Mouse (Mus musculus) stomach, embryonic 16.5 days (tissue): ENCODE measurements around the gene Map3k13. TPM values are rescaled to one million over a fixed set of nuclear protein-coding genes. Genes with fewer than 3 reads are reported as not detected.

Experiments used
- ATAC-seq: fragments of 200-750 bp; cut with Nextera tagmentation; 2 replicates; pipeline ENCODE4 v1.8.0; 2017; ENCODE audit warnings: moderate number of reproducible peaks, moderate TSS enrichment; ENCODE audit not compliant: insufficient read depth, low FRiP score
- H3K27ac ChIP-seq: fragments of 300-500 bp; sonication (generic); 2 replicates; pipeline ENCODE4 v1.5.1; 2014; ENCODE audit warnings: low read length
- H3K27me3 ChIP-seq: fragments of 300-500 bp; sonication (generic); 2 replicates; pipeline ENCODE4 v1.6.1; 2014; ENCODE audit warnings: low read length, control low read depth, mixed read lengths; ENCODE audit not compliant: control insufficient read depth, insufficient read depth
- H3K36me3 ChIP-seq: fragments of 300-500 bp; sonication (generic); 2 replicates; pipeline ENCODE4 v1.6.1; 2014; ENCODE audit warnings: low read length; ENCODE audit not compliant: control insufficient read depth, insufficient read depth
- H3K4me1 ChIP-seq: fragments of 300-500 bp; sonication (generic); 2 replicates; pipeline ENCODE4 v1.6.1; 2014; ENCODE audit warnings: low read length, control low read depth, mixed read lengths; ENCODE audit not compliant: control insufficient read depth, insufficient read depth
- H3K4me2 ChIP-seq: fragments of 300-500 bp; sonication (generic); 2 replicates; pipeline ENCODE4 v1.6.1; 2014; ENCODE audit warnings: low read depth, low read length, mixed read lengths
- H3K4me3 ChIP-seq: fragments of 300-500 bp; sonication (generic); replicated peaks from 2 replicates; pipeline ENCODE4 v1.5.1; 2014; ENCODE audit warnings: mild to moderate bottlenecking, low read length
- H3K9ac ChIP-seq: fragments of 300-500 bp; sonication (generic); 2 replicates; pipeline ENCODE4 v1.6.1; 2014; ENCODE audit warnings: low read length
- H3K9me3 ChIP-seq: fragments of 300-500 bp; sonication (generic); replicated peaks from 2 replicates; pipeline ENCODE4 v1.6.1; 2016; ENCODE audit warnings: low read length, control low read depth; ENCODE audit not compliant: control insufficient read depth
- WGBS: fragments of 180-500 bp; shearing (Covaris S2); extraction: QIAGEN DNeasy Blood & Tissue Kit; methylation state at CpG from one replicate; pipeline ENCODE4 v1.1.7; 2014; 5-methylcytosine and 5-hydroxymethylcytosine counted together
- polyA plus RNA-seq: library from polyadenylated mRNA; unstranded; fragments of >200 nt; fragmentation: Nextera tagmentation; extraction: Ambion mirVana; gene quantifications from 2 replicates; pipeline ENCODE4 v1.2.1, GENCODE M21; 2015

Gene Map3k13
- polyA plus RNA-seq, 1 experiment from 2014 or later, result 1.2 TPM

- H3K9me3 ChIP-seq, result no peaks in the 10 kb centered on the region
- no peak for ATAC-seq
- 0 out of 2 replicates have a peak, but pooled peaks cover 3% of the 10 kb centered on the region for H3K4me1 ChIP-seq
- H3K4me2 ChIP-seq, result no peak overlapping the region
- no peak overlapping the region for H3K27ac ChIP-seq
- H3K27me3 ChIP-seq, result no peaks in the 10 kb centered on the region
- no peak overlapping the region for H3K9ac ChIP-seq
- no peaks in the 10 kb centered on the region for H3K36me3 ChIP-seq
- H3K4me3 ChIP-seq, result no peak overlapping the region
- 78% methylated on average over 3 of the region's 3 CpGs for whole genome bisulfite sequencing
Observed at GRCm38 (mm10) chr16:21867727-21868126, 73.6 kb downstream of the Map3k13 start.

DNA sequence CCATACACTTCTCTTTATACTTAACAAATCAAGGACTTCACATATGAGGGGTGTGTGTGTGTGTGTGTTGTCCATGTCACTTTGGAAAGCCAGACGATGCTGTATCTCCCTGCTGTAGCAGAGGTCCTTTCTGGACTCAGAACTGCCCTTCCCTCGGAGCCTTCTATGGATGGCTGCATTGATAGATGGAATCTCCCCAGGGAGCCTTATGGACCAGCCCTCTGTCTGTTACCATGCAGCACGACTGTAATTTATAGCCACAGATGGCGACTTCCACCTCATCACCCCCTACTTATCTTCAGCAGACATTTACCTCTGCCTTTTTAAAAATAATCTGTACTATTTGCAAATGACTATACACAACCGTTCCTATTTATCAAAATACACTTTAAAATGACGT is 74.5 kb downstream of the Map3k13 start:
- H3K4me1 ChIP-seq, result 0 out of 2 replicates have a peak, but pooled peaks cover 3% of the 10 kb centered on the region
- no peak overlapping the region for H3K9ac ChIP-seq
- no peaks in the 10 kb centered on the region for H3K9me3 ChIP-seq
- no peak for ATAC-seq
- H3K4me3 ChIP-seq, result no peak overlapping the region
- H3K4me2 ChIP-seq, result no peak overlapping the region
- H3K27me3 ChIP-seq, result no peaks in the 10 kb centered on the region
- no peaks in the 10 kb centered on the region for H3K36me3 ChIP-seq
- 50% methylated on average over 6 of the region's 6 CpGs for WGBS
- H3K27ac ChIP-seq, result no peak overlapping the region

DNA sequence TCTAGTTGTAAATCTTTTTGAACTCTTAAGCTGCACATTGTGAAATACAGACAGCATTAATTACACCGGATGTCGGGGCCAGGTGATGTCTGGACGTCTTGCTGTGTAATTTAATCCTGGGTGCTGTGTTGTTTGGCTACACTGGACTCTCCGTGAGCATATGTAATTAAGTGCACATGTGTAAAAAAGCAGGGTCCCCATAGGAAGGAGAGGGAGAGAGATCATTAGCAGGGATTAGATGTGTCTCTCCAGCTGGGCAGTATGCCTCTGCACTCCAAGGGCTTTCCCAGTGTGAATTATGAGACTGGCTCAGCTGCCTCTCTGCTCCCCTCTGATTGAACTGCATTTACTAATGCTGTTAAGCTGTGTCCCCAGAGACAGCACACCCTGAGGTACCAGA is 75.7 kb downstream of the Map3k13 start:
- H3K4me2 ChIP-seq, result no peak overlapping the region
- WGBS, result 32% methylated on average over 4 of the region's 4 CpGs
- ATAC-seq, result no peak
- no peaks in the 10 kb centered on the region for H3K9me3 ChIP-seq
- H3K27me3 ChIP-seq, result no peaks in the 10 kb centered on the region
- no peak overlapping the region for H3K4me3 ChIP-seq
- H3K4me1 ChIP-seq, result 0 out of 2 replicates have a peak, but pooled peaks cover 3% of the 10 kb centered on the region
- no peak overlapping the region for H3K27ac ChIP-seq
- no peak overlapping the region for H3K9ac ChIP-seq
- no peaks in the 10 kb centered on the region for H3K36me3 ChIP-seq

DNA sequence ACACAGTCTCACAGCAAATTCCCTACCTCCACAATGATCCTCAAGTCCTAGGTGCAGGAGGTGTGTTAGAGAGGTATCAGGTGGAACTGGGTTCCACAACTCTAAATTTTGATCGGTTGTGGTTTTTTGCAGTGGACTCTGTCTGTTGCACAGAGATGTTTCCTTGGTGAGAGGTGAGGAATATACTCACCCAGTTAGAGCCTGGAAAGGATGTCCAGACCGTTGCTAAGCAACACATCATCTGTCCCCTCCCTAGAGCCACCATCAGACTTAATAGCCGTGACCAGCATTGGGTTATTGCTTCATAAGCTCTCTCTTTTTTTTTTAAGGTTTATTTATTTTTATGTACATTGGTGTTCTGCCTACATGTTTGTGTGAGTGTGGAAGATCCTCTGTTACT is 83.6 kb downstream of the Map3k13 start:
- no peak for ATAC-seq
- H3K4me3 ChIP-seq, result no peak overlapping the region

GRCm38 (mm10) chr16:21878834-21879233 is 84.7 kb downstream of the Map3k13 start:
- H3K4me2 ChIP-seq, result no peak overlapping the region
- no peaks in the 10 kb centered on the region for H3K36me3 ChIP-seq
- WGBS, result 75% methylated on average over 3 of the region's 3 CpGs
- no peak overlapping the region for H3K4me3 ChIP-seq
- no peaks in the 10 kb centered on the region for H3K27me3 ChIP-seq
- H3K4me1 ChIP-seq, result no peaks in the 10 kb centered on the region
- no peak overlapping the region for H3K9ac ChIP-seq
- no peak for ATAC-seq
- no peaks in the 10 kb centered on the region for H3K9me3 ChIP-seq
- H3K27ac ChIP-seq, result no peak overlapping the region

More for the DNA sequence above, 83.6 kb downstream of the Map3k13 start:
- H3K4me1 ChIP-seq, result no peaks in the 10 kb centered on the region
- no peaks in the 10 kb centered on the region for H3K27me3 ChIP-seq
- no peak overlapping the region for H3K27ac ChIP-seq
- WGBS, result 82% methylated on average over 3 of the region's 3 CpGs
- no peak overlapping the region for H3K9ac ChIP-seq
- H3K9me3 ChIP-seq, result no peaks in the 10 kb centered on the region
- no peak overlapping the region for H3K4me2 ChIP-seq
- no peaks in the 10 kb centered on the region for H3K36me3 ChIP-seq

GRCm38 (mm10) chr16:21881181-21881580 is 87.0 kb downstream of the Map3k13 start:
- Histone ChIP-seq H3K9me3 (no peaks in the 10 kb centered on the region), H3K9ac (no peak overlapping the region), H3K4me1 (no peaks in the 10 kb centered on the region), H3K27me3 (no peaks in the 10 kb centered on the region), H3K4me2 (no peak overlapping the region), H3K27ac (no peak overlapping the region), H3K4me3 (no peak overlapping the region), H3K36me3 (no peaks in the 10 kb centered on the region)
- 54% methylated on average over 6 of the region's 6 CpGs for WGBS
- no peak for ATAC-seq

DNA sequence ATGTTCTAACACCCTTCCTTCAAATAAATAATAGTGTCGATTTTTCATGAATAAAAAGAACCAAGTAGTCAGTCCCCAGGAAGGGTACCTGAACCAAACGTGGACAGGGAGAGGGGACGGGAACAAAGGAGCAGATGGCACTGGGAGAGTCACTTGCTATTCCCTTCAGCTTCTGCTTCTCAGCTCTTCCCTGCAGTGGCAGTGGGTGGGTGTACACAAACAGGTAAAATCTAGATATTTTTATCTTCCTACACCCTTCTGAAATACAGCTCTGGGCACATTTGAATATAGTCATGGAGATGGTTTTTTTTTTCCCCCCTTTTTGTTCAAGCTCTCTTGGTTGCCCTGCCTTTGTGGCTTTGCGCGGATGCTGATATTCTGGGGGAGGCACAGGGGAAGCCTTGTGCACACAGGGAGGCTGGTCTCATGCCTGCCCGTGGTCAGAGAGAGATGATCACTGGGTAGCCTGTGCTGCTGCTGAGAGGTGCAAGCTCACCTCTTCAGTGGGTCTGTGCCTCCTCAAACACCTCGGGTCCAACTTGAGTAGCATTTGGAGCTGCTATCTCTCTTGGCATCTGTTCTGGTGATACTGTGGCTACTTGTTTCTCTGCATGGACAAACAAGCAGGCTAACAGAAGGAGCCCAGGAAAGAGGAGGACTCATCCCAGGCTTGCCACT is 87.6 kb downstream of the Map3k13 start:
- no peak for ATAC-seq

DNA sequence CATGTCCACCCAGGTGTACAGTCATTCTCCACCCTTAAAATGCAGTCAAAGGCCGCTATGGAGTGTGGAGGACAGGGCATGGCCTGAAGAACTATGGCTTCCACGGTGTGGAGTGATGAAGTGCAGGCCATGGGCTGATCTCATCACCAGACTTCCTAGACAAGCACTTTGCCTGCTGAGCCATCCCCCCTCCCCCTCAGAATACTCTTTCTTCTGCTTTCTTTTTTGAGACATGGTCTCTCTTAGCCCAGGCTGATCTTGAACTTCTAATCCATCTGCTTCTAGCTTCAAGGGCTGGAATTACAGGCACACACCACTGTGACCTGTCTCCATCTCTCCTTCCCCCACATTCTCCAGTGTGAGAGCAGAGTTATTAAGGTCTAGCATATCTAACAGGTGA is 93.5 kb downstream of the Map3k13 start:
- H3K27ac ChIP-seq, result no peak overlapping the region
- no peaks in the 10 kb centered on the region for H3K9me3 ChIP-seq
- H3K4me3 ChIP-seq, result no peak overlapping the region
- H3K27me3 ChIP-seq, result no peaks in the 10 kb centered on the region
- no peak for ATAC-seq
- no peaks in the 10 kb centered on the region for H3K4me1 ChIP-seq
- no peak overlapping the region for H3K9ac ChIP-seq
- H3K36me3 ChIP-seq, result no peaks in the 10 kb centered on the region
- H3K4me2 ChIP-seq, result no peak overlapping the region
- 76% methylated on average over 2 of the region's 2 CpGs for WGBS

More for the DNA sequence above, 87.6 kb downstream of the Map3k13 start:
- no peaks in the 10 kb centered on the region for H3K36me3 ChIP-seq
- H3K4me1 ChIP-seq, result no peaks in the 10 kb centered on the region
- H3K9ac ChIP-seq, result no peak overlapping the region
- no peaks in the 10 kb centered on the region for H3K27me3 ChIP-seq
- H3K4me3 ChIP-seq, result no peak overlapping the region
- WGBS, result 67% methylated on average over 7 of the region's 7 CpGs
- H3K27ac ChIP-seq, result no peak overlapping the region
- H3K9me3 ChIP-seq, result no peaks in the 10 kb centered on the region
- no peak overlapping the region for H3K4me2 ChIP-seq

GRCm38 (mm10) chr16:21893890-21894289 is 99.7 kb downstream of the Map3k13 start:
- H3K9me3 ChIP-seq, result no peaks in the 10 kb centered on the region
- no peaks in the 10 kb centered on the region for H3K36me3 ChIP-seq
- no peaks in the 10 kb centered on the region for H3K4me1 ChIP-seq
- no peak overlapping the region for H3K9ac ChIP-seq
- H3K4me3 ChIP-seq, result no peak overlapping the region
- ATAC-seq, result no peak
- no peak overlapping the region for H3K4me2 ChIP-seq
- no peaks in the 10 kb centered on the region for H3K27me3 ChIP-seq
- WGBS, result 91% methylated on average over 6 of the region's 6 CpGs
- no peak overlapping the region for H3K27ac ChIP-seq
